Comparison of ENCODE assay signal across 15 mouse cellular contexts in genomic region chr17:71190589-71190988, GRCm38 (mm10). TPM values are rescaled to one million over a fixed set of nuclear protein-coding genes. Genes with fewer than 3 reads are reported as not detected.
A peak's percentile ranks its signal among the peaks of the same experiment; 100 is the strongest.
DNase-seq lines count a peak whose midpoint lies in the region; ATAC-seq and TF ChIP-seq lines count a peak whose summit lies in the region.
"Had no signal": no experiment of that assay in that cellular context is flagged by ENCODE, and none has a peak within 500 bp of the region (broad histone marks: within the 10 kb centered on the region; RNA-seq: fewer than 3 reads in every experiment).

No protein-coding gene starts in this region.

- TF ChIP-seq POLR2A in bone marrow, adult 2 months (IDR thresholded peaks at IDR 0.05; ENCODE audit: borderline replicate concordance, control insufficient read depth, low read depth, low read length): no peak
- no peak for TF ChIP-seq POLR2A in cerebellum, adult 2 months (IDR thresholded peaks at IDR 0.05; ENCODE audit: borderline replicate concordance, insufficient read depth, low read length)

- peaks cover 2% of the 10 kb centered on the region; the same call in 1 of the 2 replicates for H3K9me3 ChIP-seq in liver, postnatal 0 days (ENCODE audit: low read length)
- H3K9me3 ChIP-seq in stomach, postnatal 0 days (ENCODE audit: control insufficient read depth, low read length): no peaks in the 10 kb centered on the region
- no peaks in the 10 kb centered on the region for H3K9me3 ChIP-seq in midbrain, postnatal 0 days (ENCODE audit: low read length)

- no peak for TF ChIP-seq EP300 in liver, postnatal 0 days (IDR thresholded peaks at IDR 0.05; ENCODE audit: low read depth)
- TF ChIP-seq EP300 in stomach, postnatal 0 days (optimal IDR thresholded peaks at IDR 0.05): no peak

- 18% methylated on average over 7 of the region's 7 CpGs for WGBS in bone marrow, adult 2 months
- WGBS in liver, postnatal 0 days (ENCODE audit: insufficient replicate concordance): 57% methylated on average over 7 of the region's 7 CpGs
- WGBS in stomach, postnatal 0 days: 37% methylated on average over 7 of the region's 7 CpGs
- 88% methylated on average over 7 of the region's 7 CpGs for WGBS in midbrain, postnatal 0 days
- 94% methylated on average over 7 of the region's 7 CpGs for WGBS in cerebellum, adult 2 months

- peak; percentile 41 for DNase-seq in lung, postnatal 36 days
- no peak for DNase-seq in lung, postnatal 14 days
- DNase-seq in liver, postnatal 0 days: no peak
- no peak for DNase-seq in stomach, postnatal 0 days (ENCODE audit: low spot score)
- no peak for DNase-seq in midbrain, postnatal 0 days (ENCODE audit: low spot score)
- DNase-seq in cerebellum, adult 2 months: no peak
- DNase-seq: adrenal gland, postnatal 25 days; gastrocnemius, postnatal 10 days; left cerebral cortex, postnatal 4 days; right cerebral cortex, postnatal 25 days; thymus, adult 2 months had no signal

- peaks cover 4% of the 10 kb centered on the region; the same call in 1 of the 2 replicates for H3K4me1 ChIP-seq in bone marrow, adult 2 months (ENCODE audit: control insufficient read depth, insufficient read depth, low read length)
- peaks cover 58% of the 10 kb centered on the region for H3K4me1 ChIP-seq in liver, postnatal 0 days (ENCODE audit: insufficient read depth)
- H3K4me1 ChIP-seq in stomach, postnatal 0 days (replicated peaks; ENCODE audit: control insufficient read depth, insufficient read depth): peaks cover 5% of the 10 kb centered on the region; the same call in 1 of the 2 replicates
- no peaks in the 10 kb centered on the region for H3K4me1 ChIP-seq in midbrain, postnatal 0 days (ENCODE audit: insufficient read depth, low read length)
- no peaks in the 10 kb centered on the region for H3K4me1 ChIP-seq in cerebellum, adult 2 months (ENCODE audit: control insufficient read depth, insufficient read depth, low read length)

- H3K27ac ChIP-seq in bone marrow, adult 2 months (ENCODE audit: control insufficient read depth, insufficient read depth, low read depth, low read length, poor library complexity): peak overlapping the region; percentile 11; the same call in 1 of the 2 replicates
- peak overlapping the region; percentile 63 for H3K27ac ChIP-seq in liver, postnatal 0 days (ENCODE audit: low read depth)
- H3K27ac ChIP-seq in stomach, postnatal 0 days (replicated peaks): no peak overlapping the region
- H3K27ac ChIP-seq in midbrain, postnatal 0 days (ENCODE audit: low read depth, low read length): no peak overlapping the region
- no peak overlapping the region for H3K27ac ChIP-seq in cerebellum, adult 2 months (ENCODE audit: insufficient read depth, low read length)
- H3K27ac ChIP-seq: hindbrain, embryonic 13.5 days had no signal

- ATAC-seq in liver, postnatal 0 days: no peak
- peak; percentile 34; the same call in 1 of the 2 replicates for ATAC-seq in stomach, postnatal 0 days (ENCODE audit: low FRiP score, low TSS enrichment)
- ATAC-seq in midbrain, postnatal 0 days (ENCODE audit: low FRiP score): no peak
- ATAC-seq: forebrain, embryonic 14.5 days had no signal

- TF ChIP-seq CTCF in bone marrow, adult 2 months (IDR thresholded peaks at IDR 0.05; ENCODE audit: control insufficient read depth, insufficient read depth, low read length): no peak
- no peak for TF ChIP-seq CTCF in liver, postnatal 0 days (IDR thresholded peaks at IDR 0.05; ENCODE audit: low read depth)
- TF ChIP-seq CTCF in stomach, postnatal 0 days (IDR thresholded peaks at IDR 0.05; ENCODE audit: low read depth): no peak
- no peak for TF ChIP-seq CTCF in midbrain, postnatal 0 days (IDR thresholded peaks at IDR 0.05)
- TF ChIP-seq CTCF in cerebellum, adult 2 months (IDR thresholded peaks at IDR 0.05; ENCODE audit: borderline replicate concordance, insufficient read depth, low read depth, low read length): no peak

- peak overlapping the region; percentile 44 for H3K4me3 ChIP-seq in bone marrow, adult 2 months (replicated peaks; ENCODE audit: control insufficient read depth, low read depth, low read length)
- H3K4me3 ChIP-seq in liver, postnatal 0 days (ENCODE audit: low read depth, low read length): no peak overlapping the region
- H3K4me3 ChIP-seq in stomach, postnatal 0 days (ENCODE audit: low read depth, low read length): no peak overlapping the region
- H3K4me3 ChIP-seq in midbrain, postnatal 0 days (ENCODE audit: low read depth, low read length): no peak overlapping the region
- no peak overlapping the region for H3K4me3 ChIP-seq in cerebellum, adult 2 months (replicated peaks; ENCODE audit: insufficient read depth, low read depth, low read length)
- H3K4me3 ChIP-seq: hindbrain, embryonic 13.5 days had no signal

- 0 out of 2 replicates have a peak overlapping the region, but pooled peaks have one; percentile 31 for H3K9ac ChIP-seq in liver, postnatal 0 days (replicated peaks)
- H3K9ac ChIP-seq in stomach, postnatal 0 days (ENCODE audit: low read length): no peak overlapping the region
- no peak overlapping the region for H3K9ac ChIP-seq in midbrain, postnatal 0 days (replicated peaks; ENCODE audit: low read length, poor library complexity, severe bottlenecking)
- H3K9ac ChIP-seq: hindbrain, embryonic 13.5 days had no signal

- no peaks in the 10 kb centered on the region for H3K27me3 ChIP-seq in liver, postnatal 0 days (ENCODE audit: insufficient read depth, low read length)
- H3K27me3 ChIP-seq in stomach, postnatal 0 days (ENCODE audit: control insufficient read depth, insufficient read depth, low read length): no peaks in the 10 kb centered on the region
- H3K27me3 ChIP-seq in midbrain, postnatal 0 days (ENCODE audit: insufficient read depth, low read length): no peaks in the 10 kb centered on the region
- no peaks in the 10 kb centered on the region for H3K27me3 ChIP-seq in cerebellum, adult 2 months (ENCODE audit: control insufficient read depth, insufficient read depth, low read length)
- H3K27me3 ChIP-seq: hindbrain, embryonic 13.5 days had no signal

- no peaks in the 10 kb centered on the region for H3K36me3 ChIP-seq in liver, postnatal 0 days (replicated peaks; ENCODE audit: insufficient read depth, low read length)
- no peaks in the 10 kb centered on the region for H3K36me3 ChIP-seq in stomach, postnatal 0 days (ENCODE audit: control insufficient read depth, insufficient read depth, low read length)
- no peaks in the 10 kb centered on the region for H3K36me3 ChIP-seq in midbrain, postnatal 0 days (ENCODE audit: insufficient read depth, low read length)
- H3K36me3 ChIP-seq: hindbrain, embryonic 13.5 days had no signal

- H3K4me2 ChIP-seq in liver, postnatal 0 days (ENCODE audit: low read depth, low read length): peak overlapping the region; percentile 50
- peak overlapping the region; percentile 12; the same call in 1 of the 2 replicates for H3K4me2 ChIP-seq in stomach, postnatal 0 days (replicated peaks; ENCODE audit: low read depth)
- H3K4me2 ChIP-seq in midbrain, postnatal 0 days (ENCODE audit: low read depth, low read length, poor library complexity, severe bottlenecking): no peak overlapping the region
- H3K4me2 ChIP-seq: heart, embryonic 11.5 days; hindbrain, embryonic 13.5 days had no signal

RNA-seq across cellular contexts. Expression of gene Lpin2, which starts 8.2 kb away (rescaled TPM):
- polyA plus RNA-seq in bone marrow, adult 2 months (2011; ENCODE audit: insufficient read depth, insufficient read length, low replicate concordance, missing spikeins): 38.3 and 70.4 TPM in 2 replicates
- polyA plus RNA-seq in liver, postnatal 0 days (2015; fragmentation: Nextera tagmentation; extraction: Ambion mirVana): 34.0 and 44.5 TPM in 2 replicates
- 21.3 and 22.6 TPM in 2 replicates for polyA plus RNA-seq in stomach, postnatal 0 days (2015; fragmentation: Nextera tagmentation; extraction: Ambion mirVana)
- 53.4 and 61.7 TPM in 2 replicates for total RNA-seq in midbrain, postnatal 0 days (2014; rRNA removed)
- 33.0 and 39.1 TPM in 2 replicates for polyA plus RNA-seq in midbrain, postnatal 0 days (2015; fragmentation: Nextera tagmentation; extraction: Ambion mirVana)
- 30.2 and 31.5 TPM in 2 replicates for polyA plus RNA-seq in cerebellum, adult 2 months (2012; rRNA removed)

Comparison
In these comparisons a context has a peak if more than half of its experiments do, and no peak if none do; other contexts are left out.
1. H3K27ac ChIP-seq: peak in bone marrow, adult 2 months (single experiment) and liver, postnatal 0 days (single experiment); none in stomach, postnatal 0 days (single experiment), midbrain, postnatal 0 days (single experiment) and cerebellum, adult 2 months (single experiment).